Mouse (Mus musculus) liver (tissue): ENCODE data around the gene Olfr943.

Experiments used
- DNase-seq: peaks from one replicate; pipeline ENCODE4 v3.0.0-alpha.2; 2020; ENCODE audit warnings: mixed read lengths

Olfr943 gene

GRCm38 (mm10) chr9:39166004-39166403 is at the start of gene Olfr943:
Gene Olfr943, plus strand, starts transcription at chr9:39166304.
- DNase-seq = no peak

- DNase-seq = no peak
Observed at GRCm38 (mm10) chr9:39127326-39127725, 38.8 kb upstream of the Olfr943 start.

GRCm38 (mm10) chr9:39127831-39128230 is 38.3 kb upstream of the Olfr943 start, which contains the start of gene Olfr27:
Gene Olfr27, plus strand, starts transcription at chr9:39128131.
- DNase-seq = no peak

DNA sequence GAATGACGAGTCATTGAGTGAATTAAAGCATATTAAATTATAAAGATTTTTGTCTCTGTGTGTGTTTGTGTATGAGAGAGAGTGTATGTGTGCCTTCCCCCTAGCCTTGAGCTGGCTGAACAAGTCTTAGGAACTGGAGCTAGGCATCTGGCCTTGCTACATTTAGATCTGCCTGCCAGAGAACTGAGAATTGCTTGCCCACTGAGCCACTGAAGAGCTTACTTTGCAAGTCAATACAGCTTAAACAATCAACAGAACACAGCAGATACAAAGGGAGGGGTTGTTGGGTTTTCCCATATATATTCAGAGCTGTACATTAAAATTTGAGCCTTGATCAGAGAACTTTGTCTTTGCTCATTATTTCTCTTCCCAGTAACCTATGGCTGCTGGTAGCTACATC is 13.7 kb upstream of the Olfr943 start:
- no peak for DNase-seq

GRCm38 (mm10) chr9:39201620-39202019 is 35.5 kb downstream of the Olfr943 start, which contains the start of gene Olfr944:
Gene Olfr944, plus strand, starts transcription at chr9:39201920.
- DNase-seq = no peak
